Mouse (Mus musculus) stomach, postnatal 0 days (tissue): ENCODE measurements around the gene Rgmb.
A peak's percentile ranks its signal among the peaks of the same experiment; 100 is the strongest.

Experiments
- CTCF ChIP-seq: IDR thresholded peaks from 2 replicates; pipeline ENCODE4 v1.5.1; 2016; ENCODE audit warnings: antibody characterized with exemption, low read depth, mild to moderate bottlenecking, moderate library complexity
- EP300 ChIP-seq: optimal IDR thresholded peaks from 2 replicates; pipeline ENCODE3; 2016; ENCODE audit warnings: antibody characterized with exemption

DNA sequence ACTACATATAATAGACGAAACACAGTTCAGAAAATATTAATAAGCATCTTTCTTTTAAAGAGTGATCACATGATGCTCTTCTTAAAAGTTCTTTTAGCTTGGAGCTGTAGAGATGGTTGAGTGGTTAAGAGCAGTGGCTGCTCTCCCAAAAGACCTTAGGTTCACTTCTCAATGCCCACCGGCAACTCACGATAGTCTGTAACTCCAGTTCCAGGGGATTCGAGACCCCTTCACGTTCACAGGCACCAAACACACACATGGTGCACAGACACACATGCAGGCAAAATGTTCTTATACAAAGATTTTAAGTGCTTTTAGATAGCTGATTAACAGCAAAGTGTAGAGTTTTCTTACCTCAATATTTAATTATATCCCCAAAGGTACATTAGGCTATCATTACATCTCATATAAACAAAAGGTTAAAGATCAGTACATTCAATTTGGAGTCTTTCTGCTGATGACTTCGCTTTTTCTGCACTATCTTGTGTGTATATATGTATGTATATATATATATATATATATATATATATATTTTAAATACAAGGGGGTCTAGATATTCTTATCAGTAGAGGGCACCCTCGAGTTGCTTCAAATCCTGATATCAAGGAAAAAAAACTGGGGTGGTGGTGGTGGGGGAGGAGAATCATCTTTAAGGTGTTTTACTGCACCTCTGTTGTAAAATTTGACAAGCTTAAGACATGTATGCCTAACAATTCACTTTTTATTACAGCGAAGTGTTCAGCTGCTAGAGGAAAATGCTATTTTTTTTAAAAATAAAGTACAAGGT lies 2.5 kb downstream of the Rgmb start:
- peak; percentile 49 for TF ChIP-seq CTCF
- TF ChIP-seq EP300: no peak
